Mouse (Mus musculus) liver, postnatal 0 days (tissue): ENCODE results near the gene Actn4. TPM values are rescaled to one million over a fixed set of nuclear protein-coding genes. Genes with fewer than 3 reads are reported as not detected.

Source experiments
- ATAC-seq: fragments of 200-750 bp; cut with Nextera tagmentation; 2 replicates; pipeline ENCODE4 v1.8.0; 2017; ENCODE audit warnings: mild to moderate bottlenecking, moderate library complexity
- DNase-seq: peaks from one replicate; pipeline ENCODE4 v3.0.0-alpha.2; 2016
- H3K27ac ChIP-seq: fragments of 300-500 bp; sonication (generic); 2 replicates; pipeline ENCODE4 v1.5.1; 2014; ENCODE audit warnings: antibody characterized with exemption, moderate library complexity, mild to moderate bottlenecking, low read depth
- H3K27me3 ChIP-seq: fragments of 300-500 bp; sonication (generic); 2 replicates; pipeline ENCODE4 v1.6.1; 2014; ENCODE audit warnings: low read length, control low read depth, mixed read lengths; ENCODE audit not compliant: insufficient read depth
- H3K36me3 ChIP-seq: fragments of 300-500 bp; sonication (generic); replicated peaks from 2 replicates; pipeline ENCODE4 v1.6.1; 2014; ENCODE audit warnings: mild to moderate bottlenecking, control low read depth, low read length, moderate library complexity, mixed read lengths; ENCODE audit not compliant: insufficient read depth
- H3K4me1 ChIP-seq: fragments of 300-500 bp; sonication (generic); 2 replicates; pipeline ENCODE4 v1.6.1; 2014; ENCODE audit warnings: antibody characterized with exemption, mild to moderate bottlenecking, control low read depth; ENCODE audit not compliant: insufficient read depth
- H3K4me2 ChIP-seq: fragments of 300-500 bp; sonication (generic); 2 replicates; pipeline ENCODE4 v1.6.1; 2014; ENCODE audit warnings: low read depth, mild to moderate bottlenecking, low read length, moderate library complexity, mixed read lengths
- H3K4me3 ChIP-seq: fragments of 300-500 bp; sonication (generic); 2 replicates; pipeline ENCODE4 v1.5.1; 2014; ENCODE audit warnings: low read depth, low read length
- H3K9ac ChIP-seq: fragments of 300-500 bp; sonication (generic); replicated peaks from 2 replicates; pipeline ENCODE4 v1.6.1; 2014; ENCODE audit warnings: mild to moderate bottlenecking, moderate library complexity
- H3K9me3 ChIP-seq: fragments of 300-500 bp; sonication (generic); 2 replicates; pipeline ENCODE4 v1.6.1; 2016; ENCODE audit warnings: mild to moderate bottlenecking, control low read depth, low read length, mixed read lengths
- CTCF ChIP-seq: sonication (generic); IDR thresholded peaks from 2 replicates; pipeline ENCODE4 v1.5.1; 2016; ENCODE audit warnings: antibody characterized with exemption, low read depth
- EP300 ChIP-seq: IDR thresholded peaks from 2 replicates; pipeline ENCODE4 v1.6.1; 2016; ENCODE audit warnings: antibody characterized with exemption, low read depth, mild to moderate bottlenecking
- WGBS: fragments of 180-500 bp; shearing (Covaris S2); extraction: QIAGEN DNeasy Blood & Tissue Kit; methylation state at CpG from one replicate; pipeline ENCODE4 v1.1.7; 2014; ENCODE audit not compliant: insufficient replicate concordance; 5-methylcytosine and 5-hydroxymethylcytosine counted together
- polyA plus RNA-seq: library from polyadenylated mRNA; unstranded; fragments of >200 nt; fragmentation: Nextera tagmentation; extraction: Ambion mirVana; gene quantifications from 2 replicates; pipeline ENCODE4 v1.2.1, GENCODE M21; 2015

Gene Actn4
- polyA plus RNA-seq, 1 experiment from 2014 or later = 81.2 TPM

DNA sequence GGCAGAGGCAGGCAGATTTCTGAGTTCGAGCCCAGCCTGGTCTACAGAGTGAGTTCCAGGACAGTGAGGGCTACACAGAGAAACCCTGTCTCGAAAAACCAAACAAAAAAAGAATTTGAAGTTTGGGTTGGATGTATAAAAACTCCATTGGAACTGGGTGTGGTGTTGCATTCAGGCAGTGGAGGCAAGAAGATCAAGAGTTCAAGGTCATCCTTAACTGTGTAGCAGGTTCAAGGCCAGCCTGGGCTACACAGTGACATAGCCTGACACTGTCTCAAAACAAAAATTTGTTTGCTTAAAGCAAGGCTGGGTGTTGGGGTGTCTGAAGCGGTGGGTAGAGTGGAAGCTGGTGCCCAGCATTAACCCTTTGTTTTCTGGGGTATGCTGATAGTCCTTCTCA lies 31.3 kb upstream of the Actn4 start:
- Histone ChIP-seq H3K27ac (no peak overlapping the region), H3K4me2 (no peak overlapping the region), H3K27me3 (no peaks in the 10 kb centered on the region), H3K4me1 (no peaks in the 10 kb centered on the region), H3K9ac (no peak overlapping the region), H3K9me3 (no peaks in the 10 kb centered on the region), H3K36me3 (no peaks in the 10 kb centered on the region), H3K4me3 (no peak overlapping the region)
- TF ChIP-seq CTCF (no peak), EP300 (no peak)
- no peak for DNase-seq
- no peak for ATAC-seq
- 69% methylated on average over 3 of the region's 3 CpGs for WGBS

GRCm38 (mm10) chr7:28992997-28993396 lies 30.9 kb upstream of the Actn4 start:
- no peak for TF ChIP-seq EP300
- no peak for TF ChIP-seq CTCF
- no peak overlapping the region for H3K4me3 ChIP-seq
- no peak overlapping the region for H3K9ac ChIP-seq
- H3K9me3 ChIP-seq = no peaks in the 10 kb centered on the region
- 86% methylated on average over 3 of the region's 3 CpGs for WGBS
- no peaks in the 10 kb centered on the region for H3K27me3 ChIP-seq
- H3K4me2 ChIP-seq = no peak overlapping the region
- H3K36me3 ChIP-seq = no peaks in the 10 kb centered on the region
- no peak for ATAC-seq
- H3K4me1 ChIP-seq = no peaks in the 10 kb centered on the region
- H3K27ac ChIP-seq = no peak overlapping the region
- DNase-seq = no peak

DNA sequence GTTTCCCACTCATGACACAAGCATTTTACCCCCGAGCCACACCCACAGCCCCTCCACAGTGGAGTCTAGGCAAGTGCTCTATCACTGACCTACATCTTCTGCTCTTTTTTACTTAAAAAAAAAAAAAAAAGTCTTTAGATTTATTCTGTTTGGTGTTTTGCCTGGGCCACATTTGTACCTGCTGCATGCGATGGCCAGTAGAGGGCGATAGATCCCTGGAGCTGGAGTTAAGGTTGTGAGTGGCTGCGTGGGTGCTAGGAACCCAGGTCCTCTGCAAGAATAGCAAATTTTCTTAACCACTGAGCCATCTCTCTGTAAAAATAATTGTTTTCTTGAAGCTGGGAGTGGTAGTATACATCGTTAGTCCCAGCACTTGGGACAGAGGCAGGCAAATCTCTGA lies 29.5 kb upstream of the Actn4 start:
- Histone ChIP-seq H3K4me1 (no peaks in the 10 kb centered on the region), H3K4me3 (no peak overlapping the region), H3K27me3 (no peaks in the 10 kb centered on the region), H3K9me3 (no peaks in the 10 kb centered on the region), H3K9ac (no peak overlapping the region), H3K4me2 (no peak overlapping the region), H3K27ac (no peak overlapping the region), H3K36me3 (no peaks in the 10 kb centered on the region)
- no peak for ATAC-seq
- DNase-seq = no peak
- TF ChIP-seq CTCF (peak; percentile 65), EP300 (no peak)
- 81% methylated on average over 5 of the region's 5 CpGs for WGBS

GRCm38 (mm10) chr7:28990766-28991273 lies 28.7 kb upstream of the Actn4 start:
- H3K36me3 ChIP-seq = no peaks in the 10 kb centered on the region
- DNase-seq = no peak
- H3K4me3 ChIP-seq = no peak overlapping the region
- no peak for ATAC-seq
- H3K27ac ChIP-seq = no peak overlapping the region
- no peak for TF ChIP-seq CTCF
- TF ChIP-seq EP300 = no peak
- no peak overlapping the region for H3K4me2 ChIP-seq
- WGBS = 69% methylated on average over 14 of the region's 14 CpGs
- no peaks in the 10 kb centered on the region for H3K9me3 ChIP-seq
- no peaks in the 10 kb centered on the region for H3K4me1 ChIP-seq
- no peaks in the 10 kb centered on the region for H3K27me3 ChIP-seq
- no peak overlapping the region for H3K9ac ChIP-seq

DNA sequence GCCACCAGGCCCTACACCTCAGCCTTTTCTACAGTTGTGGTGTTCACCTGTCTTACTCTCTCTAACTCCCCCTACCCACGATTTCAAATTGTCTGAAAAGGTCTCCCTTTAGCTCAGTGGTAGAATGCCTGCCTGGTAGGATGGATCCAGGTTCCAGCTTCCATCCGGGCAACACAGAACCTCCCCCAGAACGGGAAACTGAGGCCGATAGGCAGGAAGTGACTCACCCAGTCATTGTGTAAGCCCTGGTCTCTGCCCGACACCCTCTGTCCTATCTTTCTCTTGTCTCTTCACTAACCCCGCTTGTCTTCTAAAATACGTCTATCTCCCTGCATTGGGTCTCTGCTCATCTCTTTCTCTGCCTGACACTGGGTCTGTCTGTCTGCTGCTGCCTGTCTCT lies 23.1 kb upstream of the Actn4 start:
- Histone ChIP-seq H3K4me1 (peaks cover 21% of the 10 kb centered on the region), H3K9me3 (no peaks in the 10 kb centered on the region), H3K36me3 (no peaks in the 10 kb centered on the region), H3K27me3 (no peaks in the 10 kb centered on the region), H3K4me3 (no peak overlapping the region), H3K9ac (no peak overlapping the region), H3K27ac (no peak overlapping the region), H3K4me2 (no peak overlapping the region)
- DNase-seq = no peak
- TF ChIP-seq EP300 (no peak), CTCF (no peak)
- WGBS = 60% methylated on average over 7 of the region's 7 CpGs
- ATAC-seq = no peak

- H3K27ac ChIP-seq = no peak overlapping the region
- no peak for ATAC-seq
- TF ChIP-seq CTCF = no peak
- no peak for TF ChIP-seq EP300
- H3K4me1 ChIP-seq = peaks cover 21% of the 10 kb centered on the region
- no peaks in the 10 kb centered on the region for H3K27me3 ChIP-seq
- WGBS = 81% methylated on average over 1 of the region's 1 CpGs
- no peak overlapping the region for H3K9ac ChIP-seq
- no peak overlapping the region for H3K4me3 ChIP-seq
- no peaks in the 10 kb centered on the region for H3K9me3 ChIP-seq
- H3K36me3 ChIP-seq = no peaks in the 10 kb centered on the region; the same call in 1 of the 2 replicates
- no peak for DNase-seq
- H3K4me2 ChIP-seq = no peak overlapping the region
These were observed 22.3 kb upstream of the Actn4 start for GRCm38 (mm10) chr7:28984452-28984851.

DNA sequence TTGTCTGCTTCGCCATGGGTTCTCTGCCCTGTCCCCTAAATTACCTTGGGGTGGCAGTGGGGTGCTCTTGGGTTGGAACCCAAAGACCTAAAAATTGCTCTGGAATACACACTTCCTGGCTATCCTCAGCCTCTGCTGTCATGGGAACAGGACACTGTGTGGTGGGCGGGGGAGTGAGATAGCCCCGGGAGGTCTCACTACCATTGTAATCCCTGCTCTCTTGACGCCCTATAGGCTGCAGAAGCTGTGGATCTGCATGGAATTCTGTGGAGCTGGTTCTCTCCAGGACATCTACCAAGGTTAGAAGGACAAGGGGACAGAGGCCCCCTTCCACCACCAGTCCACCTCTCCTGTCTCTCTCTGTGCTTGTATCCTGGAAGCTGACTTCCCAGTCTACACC lies 21.7 kb upstream of the Actn4 start:
- DNase-seq = no peak
- no peaks in the 10 kb centered on the region for H3K9me3 ChIP-seq
- H3K27ac ChIP-seq = no peak overlapping the region
- WGBS = 72% methylated on average over 4 of the region's 4 CpGs
- no peaks in the 10 kb centered on the region for H3K27me3 ChIP-seq
- no peak for ATAC-seq
- peak overlapping the region; percentile 90 for H3K4me2 ChIP-seq
- peaks cover 21% of the 10 kb centered on the region for H3K4me1 ChIP-seq
- TF ChIP-seq EP300 = no peak
- no peak for TF ChIP-seq CTCF
- no peak overlapping the region for H3K9ac ChIP-seq
- no peak overlapping the region for H3K4me3 ChIP-seq
- H3K36me3 ChIP-seq = peaks cover 6% of the 10 kb centered on the region
